Mouse (Mus musculus) midbrain, embryonic 12.5 days (tissue): ENCODE data around the gene Gm49721. TPM values are rescaled to one million over a fixed set of nuclear protein-coding genes. Genes with fewer than 3 reads are reported as not detected.
"Not testable (repeated sequence)": the region's sequence is repeated elsewhere in the genome, so short reads cannot be mapped to it uniquely, and the experiment has no call there.

Experiments
- ATAC-seq: fragments of 200-750 bp; cut with Nextera tagmentation; 2 replicates; pipeline ENCODE4 v1.8.0; 2017; ENCODE audit warnings: low read depth, moderate TSS enrichment, moderate library complexity; ENCODE audit not compliant: low FRiP score
- H3K27ac ChIP-seq: fragments of 300-500 bp; sonication (generic); replicated peaks from 2 replicates; pipeline ENCODE4 v1.5.1; 2016; ENCODE audit warnings: mild to moderate bottlenecking
- H3K27me3 ChIP-seq: fragments of 300-500 bp; sonication (generic); 2 replicates; pipeline ENCODE4 v1.6.1; 2016; ENCODE audit warnings: mild to moderate bottlenecking
- H3K36me3 ChIP-seq: fragments of 300-500 bp; sonication (generic); 2 replicates; pipeline ENCODE4 v1.6.1; 2016
- H3K4me1 ChIP-seq: fragments of 300-500 bp; sonication (generic); 2 replicates; pipeline ENCODE4 v1.6.1; 2016
- H3K4me2 ChIP-seq: fragments of 300-500 bp; sonication (generic); replicated peaks from 2 replicates; pipeline ENCODE4 v1.6.1; 2016; ENCODE audit warnings: mild to moderate bottlenecking, moderate library complexity
- H3K4me3 ChIP-seq: fragments of 300-500 bp; sonication (generic); 2 replicates; pipeline ENCODE4 v1.5.1; 2016; ENCODE audit warnings: mild to moderate bottlenecking
- H3K9ac ChIP-seq: fragments of 300-500 bp; sonication (generic); replicated peaks from 2 replicates; pipeline ENCODE4 v1.6.1; 2016; ENCODE audit warnings: mild to moderate bottlenecking, moderate library complexity
- H3K9me3 ChIP-seq: fragments of 300-500 bp; sonication (generic); 2 replicates; pipeline ENCODE4 v1.6.1; 2016; ENCODE audit warnings: mild to moderate bottlenecking
- WGBS: fragments of 180-500 bp; shearing (Covaris S2); methylation state at CpG from one replicate; pipeline ENCODE4 v1.1.7; 2016; 5-methylcytosine and 5-hydroxymethylcytosine counted together
- polyA plus RNA-seq: library from polyadenylated mRNA; unstranded; fragments of >200 nt; fragmentation: Nextera tagmentation; extraction: Ambion mirVana; gene quantifications from 2 replicates; pipeline ENCODE4 v1.2.1, GENCODE M21; 2016

Gene Gm49721
- polyA plus RNA-seq = 0.36 TPM in 1 of 2 replicates, not detected in the other

DNA sequence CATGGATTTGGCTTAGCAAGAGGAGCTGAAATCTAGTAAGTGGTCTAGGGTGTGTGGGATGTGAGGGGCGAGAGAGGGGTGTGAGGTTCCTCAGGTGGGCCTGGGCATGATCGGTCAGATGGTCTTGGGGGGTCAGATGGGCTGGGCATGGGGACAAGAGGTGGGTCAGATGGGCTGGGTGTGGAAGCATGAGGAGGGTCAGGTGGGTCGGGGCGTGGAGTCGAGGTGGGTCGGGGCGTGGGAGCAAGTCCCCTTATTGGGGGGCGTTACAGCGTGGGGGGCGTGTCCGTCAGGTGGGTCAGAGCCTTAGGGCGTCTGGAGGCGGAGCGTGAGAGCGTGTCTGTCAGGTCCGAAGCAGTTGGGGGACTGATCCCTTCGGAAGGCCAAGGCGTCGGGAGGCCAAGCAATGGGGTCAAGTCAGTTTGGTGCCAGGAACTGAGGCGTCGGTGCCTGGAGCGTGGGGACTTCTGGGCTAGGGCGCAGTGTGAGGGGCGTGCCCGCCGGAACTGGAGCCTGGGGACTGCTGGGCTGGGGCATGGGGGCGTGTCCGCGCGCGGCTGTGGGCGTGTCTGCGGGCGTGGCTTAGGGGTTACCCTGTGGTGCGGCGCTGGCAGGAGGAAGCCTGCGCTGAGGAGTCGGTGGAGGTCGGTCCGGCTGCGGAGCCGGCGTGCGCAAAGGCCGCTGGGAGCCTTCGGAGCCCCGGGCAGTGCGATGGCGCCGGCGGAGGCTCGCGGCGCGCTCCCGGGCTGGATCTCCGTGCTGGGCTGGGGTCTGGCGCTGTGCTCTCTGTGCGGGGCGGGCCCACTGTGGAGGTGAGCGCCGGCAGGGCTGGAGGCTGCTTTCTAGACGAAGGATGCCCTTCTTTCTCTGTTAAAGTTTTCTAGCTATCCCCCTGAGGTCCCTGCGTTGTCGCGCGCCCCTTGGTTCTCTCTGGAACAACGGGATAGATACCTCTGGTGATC, at the start of gene Gm49721:
Gm49721 (plus strand) TSS at position 618 of the 962 bp plus-strand sequence.
- H3K9me3 ChIP-seq, H3K4me1 ChIP-seq, H3K27ac ChIP-seq, H3K36me3 ChIP-seq, H3K27me3 ChIP-seq: not testable (repeated sequence)
- H3K9ac ChIP-seq = peak within 1 kb of the TSS; percentile 53; the same call in 1 of the 2 replicates
- WGBS = 2% methylated on average over 54 of the region's 68 CpGs
- ATAC-seq = peak; percentile 97
- H3K4me3 ChIP-seq = peak within 1 kb of the TSS; percentile 54
- peak within 1 kb of the TSS; percentile 53 for H3K4me2 ChIP-seq

DNA sequence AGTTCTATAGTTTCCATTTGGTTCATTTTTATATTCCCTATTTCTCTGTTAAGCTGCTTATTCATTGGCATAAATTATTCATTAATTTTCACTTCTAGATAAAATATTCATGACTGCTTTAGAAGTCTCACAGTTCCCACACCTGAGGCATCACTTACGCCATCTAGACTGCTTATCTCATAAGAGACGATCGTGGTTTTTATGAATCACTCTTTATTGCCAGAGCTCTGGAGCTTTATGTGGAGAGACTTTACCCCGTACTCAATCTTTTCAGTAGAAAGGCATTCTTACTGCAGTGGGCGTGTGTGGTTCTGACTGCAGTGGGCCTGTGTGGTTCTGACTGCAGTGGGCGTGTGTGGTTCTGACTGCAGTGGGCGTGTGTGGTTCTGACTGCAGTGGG, 47.1 kb upstream of the Gm49721 start:
- not testable (repeated sequence) for H3K27me3 ChIP-seq, H3K9ac ChIP-seq, H3K9me3 ChIP-seq, H3K27ac ChIP-seq, H3K4me2 ChIP-seq, H3K36me3 ChIP-seq, H3K4me1 ChIP-seq, H3K4me3 ChIP-seq, ATAC-seq
- WGBS = 95% methylated on average over 7 of the region's 7 CpGs

DNA sequence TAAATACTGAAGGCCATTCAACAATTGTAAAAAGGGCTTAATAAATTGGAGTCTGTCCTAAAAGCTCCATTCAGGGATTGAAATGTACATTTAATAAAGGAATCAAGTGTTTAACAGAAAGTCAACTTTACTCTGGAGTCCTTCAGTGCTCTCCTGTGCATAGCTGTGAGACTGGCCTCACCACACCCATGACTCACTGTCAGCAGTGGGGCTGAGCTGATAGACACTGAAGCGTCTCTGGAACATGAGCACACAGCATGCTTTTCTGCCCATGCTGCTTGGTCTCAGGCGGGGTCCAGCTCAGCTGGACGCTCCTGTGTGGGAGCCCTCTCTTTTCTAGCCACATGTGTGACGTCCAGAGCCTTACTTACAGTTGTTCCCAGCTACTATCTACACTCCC, 36.1 kb upstream of the Gm49721 start:
- H3K9me3 ChIP-seq, ATAC-seq, H3K36me3 ChIP-seq, H3K9ac ChIP-seq, H3K4me1 ChIP-seq, H3K4me2 ChIP-seq, H3K4me3 ChIP-seq, H3K27me3 ChIP-seq, H3K27ac ChIP-seq: not testable (repeated sequence)
- no CpG with 5 or more reads among the region's 4 CpGs for WGBS

DNA sequence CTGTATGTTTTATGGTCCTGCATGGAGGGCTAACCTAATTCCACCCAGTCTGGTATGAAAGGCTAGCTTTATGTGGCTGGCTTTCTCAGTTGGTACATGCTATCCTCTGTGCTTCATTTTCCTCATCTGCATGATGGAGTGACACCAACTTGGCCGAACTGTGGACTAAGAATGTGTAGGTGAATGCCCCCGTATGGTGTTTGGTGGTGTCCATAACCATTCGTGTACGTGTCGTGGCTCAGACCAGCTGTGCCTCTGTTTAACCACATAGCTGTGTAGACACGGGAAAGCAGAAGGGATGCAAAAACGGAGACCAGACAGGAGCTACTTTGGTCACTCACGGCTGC, 31.1 kb upstream of the Gm49721 start:
- H3K36me3 ChIP-seq, H3K9me3 ChIP-seq, H3K27ac ChIP-seq, H3K4me1 ChIP-seq, H3K27me3 ChIP-seq, H3K9ac ChIP-seq: not testable (repeated sequence)
- peak overlapping the region; percentile 66 for H3K4me2 ChIP-seq
- WGBS = 0% methylated on average over 1 of the region's 8 CpGs
- ATAC-seq = 0 out of 2 replicates have a peak, but pooled peaks have one; percentile 10
- peak overlapping the region; percentile 61 for H3K4me3 ChIP-seq

DNA sequence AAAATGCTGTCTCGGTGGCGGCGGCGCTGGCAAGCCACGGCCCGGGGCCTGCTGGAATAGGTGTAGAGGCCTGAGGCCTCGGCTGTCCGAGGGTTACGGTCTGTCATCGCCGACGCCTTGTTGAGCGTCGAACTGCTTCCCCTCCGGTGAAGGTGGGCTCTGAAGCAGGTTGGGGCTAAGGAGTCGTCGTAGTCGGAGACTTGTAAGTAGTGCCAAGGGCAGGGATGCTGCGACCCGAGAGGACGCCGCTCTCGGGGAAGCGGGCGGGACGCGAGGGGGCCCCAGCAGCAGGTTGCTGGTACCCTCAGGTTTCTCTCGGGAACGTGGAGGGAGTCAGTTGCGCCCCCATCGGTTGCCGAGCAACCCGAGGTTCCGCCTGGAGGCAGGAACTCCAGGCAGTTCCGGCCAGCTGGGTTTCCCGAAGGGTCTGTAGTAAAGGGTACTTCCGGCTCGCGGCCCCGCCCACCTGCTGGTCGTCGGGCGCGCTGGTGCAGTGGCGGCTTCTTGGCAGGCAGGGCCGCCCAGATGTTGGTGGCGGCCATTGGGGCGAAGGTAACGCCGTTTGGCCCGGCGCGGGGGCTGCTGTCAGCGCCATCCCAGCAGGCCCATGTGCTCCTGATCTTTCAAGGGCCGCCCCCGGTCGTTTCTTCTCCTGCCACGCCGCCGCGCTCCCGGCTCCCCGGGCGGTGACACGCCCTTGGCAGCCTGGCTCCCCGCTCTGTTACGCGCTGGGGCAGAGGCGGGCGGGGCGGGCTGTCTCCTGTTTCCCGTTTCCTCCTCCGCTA, 30.5 kb upstream of the Gm49721 start, which contains the start of gene Rsph3b:
Rsph3b (minus strand) TSS at position 699 of the 785 bp plus-strand sequence.
- not testable (repeated sequence) for H3K4me1 ChIP-seq, H3K27me3 ChIP-seq, H3K9me3 ChIP-seq, H3K36me3 ChIP-seq
- Histone ChIP-seq H3K27ac (peak within 1 kb of the TSS; percentile 78), H3K9ac (peak within 1 kb of the TSS; percentile 54), H3K4me3 (peak within 1 kb of the TSS; percentile 61), H3K4me2 (peak within 1 kb of the TSS; percentile 66)
- peak; percentile 98 for ATAC-seq
- WGBS = 1% methylated on average over 66 of the region's 73 CpGs

DNA sequence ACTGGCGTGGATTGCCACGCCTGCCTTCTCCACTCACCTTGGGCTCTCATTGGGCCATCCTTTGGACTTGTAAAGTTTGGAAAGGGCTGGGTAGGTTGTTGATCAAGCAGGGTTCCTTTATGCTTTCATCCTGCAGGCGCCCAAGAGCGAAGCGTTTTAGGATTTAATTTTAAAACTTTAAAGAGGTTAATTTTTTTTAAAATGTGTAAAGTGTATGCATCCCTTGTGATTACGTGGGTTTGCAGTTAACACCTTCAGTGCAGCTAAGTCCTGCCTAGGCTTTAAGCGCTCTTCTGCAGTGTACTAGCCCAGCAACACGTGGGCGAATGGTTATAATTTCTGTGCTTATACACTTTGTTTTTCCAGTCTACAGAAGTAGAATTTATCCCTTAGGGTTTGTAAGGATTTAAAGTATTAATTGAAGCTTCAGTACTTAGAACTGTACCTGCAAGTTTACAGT, 29.9 kb upstream of the Gm49721 start:
- Histone ChIP-seq H3K4me2 (peak overlapping the region; percentile 66), H3K4me3 (peak overlapping the region; percentile 61), H3K9ac (peak overlapping the region; percentile 54), H3K27ac (peak overlapping the region; percentile 78)
- not testable (repeated sequence) for H3K27me3 ChIP-seq, H3K4me1 ChIP-seq, H3K9me3 ChIP-seq, H3K36me3 ChIP-seq
- 16% methylated on average over 9 of the region's 9 CpGs for WGBS
- peak; percentile 7; the same call in 1 of the 2 replicates for ATAC-seq

DNA sequence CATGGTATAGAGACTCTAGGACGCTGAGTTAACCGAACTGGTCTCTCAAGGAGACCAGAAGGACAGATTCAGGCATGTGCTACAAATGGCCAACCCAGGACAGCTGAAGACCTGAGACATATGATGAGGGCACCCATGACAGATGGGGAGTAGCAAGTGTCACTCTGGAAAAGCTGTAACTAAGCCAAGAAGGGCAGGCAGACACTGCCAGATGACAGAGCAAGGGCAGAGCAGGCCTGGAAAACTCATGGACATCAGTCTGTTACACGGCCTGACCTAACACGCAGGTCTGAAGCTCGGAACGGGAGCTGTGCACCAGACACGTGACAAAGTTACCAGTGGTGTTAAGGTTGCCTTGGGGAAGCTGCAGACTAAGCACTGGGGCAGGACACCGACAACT, 19.8 kb upstream of the Gm49721 start:
- H3K36me3 ChIP-seq, H3K4me1 ChIP-seq, H3K4me3 ChIP-seq, H3K4me2 ChIP-seq, H3K27ac ChIP-seq, H3K9me3 ChIP-seq, ATAC-seq, H3K27me3 ChIP-seq, H3K9ac ChIP-seq: not testable (repeated sequence)
- WGBS = 92% methylated on average over 7 of the region's 8 CpGs

DNA sequence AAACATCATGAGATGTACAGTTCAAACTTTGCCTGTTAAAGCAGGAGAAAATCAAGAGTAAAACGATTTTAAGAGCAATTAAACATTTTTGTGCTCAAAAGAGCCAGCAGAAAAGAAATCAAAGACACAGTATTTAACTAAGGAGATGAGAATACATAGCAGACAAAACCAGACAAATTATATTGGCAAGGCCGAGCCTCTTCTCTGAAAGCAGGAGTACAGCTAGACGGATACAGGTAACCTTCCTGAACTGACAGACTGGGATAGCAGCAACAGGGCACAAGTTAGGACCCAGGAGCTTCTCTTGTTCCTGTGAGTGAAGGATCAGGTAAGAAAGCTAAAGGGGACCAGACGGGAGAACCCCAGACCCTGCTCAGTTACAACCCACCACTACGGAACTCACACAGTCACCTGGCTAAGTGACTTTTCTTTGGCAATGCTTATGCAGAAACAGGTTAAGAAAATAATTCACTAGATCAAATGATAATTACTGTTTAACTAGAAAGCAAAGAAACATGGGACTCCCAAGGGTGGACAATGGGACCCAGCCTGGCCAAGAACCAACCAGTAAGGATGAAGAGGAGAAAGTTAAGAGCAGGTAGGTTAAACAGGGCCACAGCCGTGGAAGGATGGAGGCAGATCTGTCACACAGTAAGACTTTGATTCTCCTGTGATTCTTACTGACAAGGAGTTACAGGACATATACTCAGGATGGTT, 19.0 kb upstream of the Gm49721 start:
- not testable (repeated sequence) for H3K36me3 ChIP-seq, H3K27ac ChIP-seq, H3K9me3 ChIP-seq, H3K27me3 ChIP-seq, H3K9ac ChIP-seq, H3K4me1 ChIP-seq, ATAC-seq
- 67% methylated on average over 5 of the region's 6 CpGs for WGBS
- H3K4me2 ChIP-seq = peak overlapping the region; percentile 50
- H3K4me3 ChIP-seq = peak overlapping the region; percentile 57

DNA sequence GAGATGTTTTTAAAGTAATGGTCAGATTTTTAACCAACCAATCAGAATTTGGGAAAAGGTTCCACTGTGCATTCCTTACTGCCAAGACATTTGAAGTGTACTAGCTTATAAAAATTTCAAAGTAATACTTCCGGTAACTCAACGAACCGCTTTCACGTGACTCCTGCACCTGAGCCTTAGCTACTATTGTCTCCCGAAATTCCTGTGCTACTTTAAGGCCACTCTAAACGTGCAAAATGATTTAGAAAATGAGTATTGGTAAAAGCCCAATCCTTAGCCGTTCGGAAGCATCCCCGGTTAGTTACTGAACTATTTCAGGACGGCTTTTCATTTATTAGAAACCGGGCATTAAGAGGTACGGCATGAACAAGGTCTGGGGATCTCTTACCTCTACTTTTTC, 18.4 kb upstream of the Gm49721 start:
- 1% methylated on average over 12 of the region's 12 CpGs for WGBS
- H3K27ac ChIP-seq, H3K4me1 ChIP-seq, H3K27me3 ChIP-seq, H3K36me3 ChIP-seq, H3K9me3 ChIP-seq, ATAC-seq: not testable (repeated sequence)
- peak overlapping the region; percentile 57 for H3K4me3 ChIP-seq
- peak overlapping the region; percentile 55; the same call in 1 of the 2 replicates for H3K9ac ChIP-seq
- H3K4me2 ChIP-seq = peak overlapping the region; percentile 50

DNA sequence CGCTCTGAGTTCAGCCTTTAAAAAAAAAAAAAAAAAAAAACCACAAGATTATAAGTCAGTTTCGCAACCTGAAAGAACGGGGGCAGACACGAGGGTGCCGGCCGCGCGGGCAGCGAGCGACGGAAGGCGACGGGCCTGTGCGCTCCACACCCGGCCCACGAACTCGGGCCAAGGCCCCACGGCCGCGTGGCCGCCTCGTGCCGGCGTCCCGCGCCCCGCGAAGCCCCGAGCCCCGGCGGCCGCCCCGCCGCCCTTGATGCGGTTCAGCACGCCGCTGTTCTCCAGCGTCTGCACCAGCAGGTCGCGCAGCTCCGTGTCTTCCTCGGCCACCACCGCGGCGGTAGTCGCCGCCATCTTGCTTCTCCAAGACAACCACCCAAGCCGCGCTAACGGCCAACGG, 17.9 kb upstream of the Gm49721 start, which contains the start of gene Tagap1:
Tagap1 (minus strand) TSS at position 381 of the 400 bp plus-strand sequence.
- 0% methylated on average over 22 of the region's 51 CpGs for WGBS
- not testable (repeated sequence) for ATAC-seq

DNA sequence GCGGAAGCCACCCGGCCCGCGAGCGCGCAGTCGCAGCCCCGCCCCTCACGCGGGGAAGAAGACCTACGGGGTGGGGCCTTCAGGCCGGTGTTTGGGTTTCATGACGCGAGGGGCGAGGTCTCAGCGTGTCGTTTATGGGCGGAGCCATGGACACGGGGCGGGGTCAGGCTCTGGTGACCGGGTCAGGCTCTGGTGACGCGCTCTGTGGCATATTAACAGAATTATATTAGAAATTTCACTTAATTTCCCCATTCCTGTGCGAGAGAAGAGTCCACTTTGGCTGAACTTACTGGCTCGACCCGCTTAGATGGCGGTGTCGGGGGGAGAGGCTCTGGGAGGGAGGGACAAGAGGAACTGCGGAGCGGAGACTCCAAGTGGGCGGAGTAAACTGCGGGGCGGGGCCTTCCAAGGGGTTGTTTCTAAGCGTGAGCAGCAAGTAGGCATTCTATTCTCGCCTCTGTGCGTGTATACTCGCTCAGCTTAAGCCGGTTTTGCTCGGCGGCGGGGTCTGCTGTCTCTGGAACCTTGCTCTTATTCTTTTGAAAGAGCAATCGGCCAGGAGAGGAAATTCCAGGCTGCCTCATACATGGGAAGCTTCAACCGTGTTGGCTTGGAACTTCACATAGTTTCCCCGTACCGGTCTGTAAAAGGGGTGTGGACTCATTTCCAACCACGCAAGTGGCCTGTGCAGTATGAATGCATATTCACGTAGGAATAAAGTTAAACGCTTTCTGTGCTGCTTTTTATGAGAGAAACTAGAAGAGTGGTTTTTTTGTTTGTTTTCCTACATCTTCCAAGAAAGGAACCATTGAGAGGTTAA, 17.3 kb upstream of the Gm49721 start:
- H3K4me1 ChIP-seq, H3K27me3 ChIP-seq, H3K9ac ChIP-seq, H3K36me3 ChIP-seq, H3K9me3 ChIP-seq, H3K27ac ChIP-seq: not testable (repeated sequence)
- peak overlapping the region; percentile 41 for H3K4me2 ChIP-seq
- H3K4me3 ChIP-seq = peak overlapping the region; percentile 34
- peak; percentile 97 for ATAC-seq
- 3% methylated on average over 19 of the region's 48 CpGs for WGBS

More for the DNA sequence above, 17.9 kb upstream of the Gm49721 start, which contains the start of gene Tagap1:
- Histone ChIP-seq H3K27ac (peak within 1 kb of the TSS; percentile 65; the same call in 1 of the 2 replicates), H3K4me2 (peak within 1 kb of the TSS; percentile 50), H3K9ac (peak within 1 kb of the TSS; percentile 55; the same call in 1 of the 2 replicates), H3K4me3 (peak within 1 kb of the TSS; percentile 57)
- not testable (repeated sequence) for H3K36me3 ChIP-seq, H3K4me1 ChIP-seq, H3K9me3 ChIP-seq, H3K27me3 ChIP-seq
